Mouse (Mus musculus) CD4-positive, CD25-positive, alpha-beta regulatory T cell, adult 2 months (primary cell): ENCODE measurements at regions not wholly inside any gene's neighbourhood (a gene's known extent, or its start where the extent isn't known, plus 50 kb on each side); places are given as distances from the start of the nearest gene placed in this dataset.

ENCODE experiments used
- DNase-seq: peaks from one replicate; pipeline ENCODE4 v3.0.0-alpha.2; 2012; ENCODE audit warnings: low read depth, low spot score

- DNase-seq: no peak
Measured at GRCm38 (mm10) chr14:111971857-111972256, 297.0 kb downstream of the Slitrk5 start.

DNA sequence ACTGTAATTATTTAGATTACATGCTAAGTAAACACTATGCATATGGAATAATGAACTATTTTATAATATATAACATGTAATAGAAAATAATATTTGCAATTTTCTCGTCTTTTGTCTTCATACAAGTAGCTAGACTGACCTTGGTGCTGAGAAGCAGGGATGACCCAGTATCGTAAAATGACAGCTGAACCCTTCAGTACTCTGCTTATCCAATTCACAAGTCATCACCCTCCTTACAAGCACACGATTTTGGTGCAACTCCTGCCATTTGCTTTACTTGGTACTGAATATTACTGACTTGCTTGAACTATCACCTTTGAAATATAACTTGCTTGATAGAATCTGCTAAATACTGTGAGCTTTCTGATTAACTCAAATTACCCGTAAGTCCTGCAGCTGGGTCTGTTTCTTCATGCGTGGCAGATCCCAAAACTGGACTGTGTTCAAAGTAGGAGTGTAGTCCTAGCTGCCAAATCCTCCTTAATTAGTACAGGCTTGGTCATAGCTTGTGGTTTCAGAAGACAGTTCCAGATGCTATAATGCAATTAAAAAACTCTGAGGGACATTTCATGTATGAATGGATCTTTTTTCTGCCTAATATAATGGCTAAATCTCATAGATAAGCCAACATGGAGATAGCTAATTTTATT lies 321.0 kb downstream of the Slitrk5 start:
- no peak for DNase-seq

DNA sequence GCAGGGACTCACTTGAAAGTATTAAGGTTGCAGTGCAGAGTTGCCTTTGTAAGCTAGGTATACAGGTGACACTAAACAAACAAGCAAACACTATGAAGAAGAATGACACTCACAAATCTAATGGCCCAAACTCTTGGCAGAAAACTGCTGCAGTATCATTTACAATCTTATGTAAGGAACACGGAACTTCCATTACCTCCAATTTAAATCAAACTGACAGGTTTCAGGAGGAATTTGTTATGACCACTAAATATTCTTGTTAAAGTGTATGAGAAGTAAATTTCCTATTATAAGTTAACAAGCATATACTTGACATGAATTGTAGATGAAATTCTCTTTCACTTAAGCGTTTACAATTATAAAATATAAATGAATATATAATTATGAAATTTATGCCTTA lies 327.2 kb downstream of the Slitrk5 start:
- DNase-seq: no peak

DNA sequence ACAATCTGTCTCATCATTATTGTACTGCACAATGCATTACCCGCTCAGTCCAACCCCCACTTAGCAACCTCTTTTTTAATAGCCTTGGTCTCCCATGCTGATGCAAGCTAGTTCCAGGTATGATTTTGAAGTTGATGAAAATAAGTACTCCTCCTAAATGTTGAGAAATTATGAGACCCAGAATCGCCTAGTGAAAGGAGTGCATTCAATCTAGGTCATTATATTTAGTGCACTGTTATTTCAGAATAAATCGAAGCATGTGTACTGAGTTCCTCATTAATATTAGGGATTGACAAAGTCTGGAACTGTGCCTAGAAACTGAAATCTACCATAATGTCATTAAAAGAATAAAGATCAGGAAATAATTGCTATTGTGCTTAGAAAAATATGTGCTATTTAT lies 328.0 kb downstream of the Slitrk5 start:
- no peak for DNase-seq

DNA sequence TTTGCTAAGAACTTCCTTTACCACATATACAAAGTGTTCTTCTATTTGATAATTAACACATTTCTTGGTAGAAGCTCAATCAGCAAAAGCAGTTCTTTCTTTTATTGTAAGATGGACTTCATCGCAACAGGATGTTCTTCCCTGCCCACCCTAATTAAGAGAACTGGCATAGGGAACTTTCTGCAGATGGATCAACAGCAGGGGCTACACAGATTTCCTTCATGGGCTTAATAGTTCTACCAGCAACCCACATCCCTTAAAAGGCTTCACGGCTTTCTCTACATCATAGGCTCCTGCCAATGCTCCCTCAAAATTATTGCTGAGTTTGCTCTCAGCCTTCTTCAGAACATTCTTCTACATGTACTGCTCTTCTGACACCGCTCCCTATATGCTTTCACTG lies 333.8 kb downstream of the Slitrk5 start:
- DNase-seq: no peak

DNA sequence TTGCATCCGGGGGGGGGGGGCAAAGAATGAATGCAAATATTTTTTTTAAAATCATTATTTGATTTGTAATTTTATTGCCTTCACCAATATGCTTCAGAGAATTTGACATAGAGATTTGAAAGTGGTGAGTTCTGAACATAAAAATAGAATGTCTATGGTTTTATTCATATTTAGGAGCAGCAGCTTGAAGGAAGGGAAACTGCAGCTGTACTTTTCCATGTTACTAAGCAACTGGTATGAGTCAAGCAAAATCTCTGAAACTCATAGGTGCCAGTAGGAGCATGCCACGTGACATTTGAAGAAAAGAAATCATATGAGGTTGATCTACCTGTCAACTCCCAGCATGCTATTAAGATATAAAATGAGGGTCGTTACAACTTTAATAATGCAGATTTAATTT lies 354.4 kb downstream of the Slitrk5 start:
- DNase-seq: no peak

DNA sequence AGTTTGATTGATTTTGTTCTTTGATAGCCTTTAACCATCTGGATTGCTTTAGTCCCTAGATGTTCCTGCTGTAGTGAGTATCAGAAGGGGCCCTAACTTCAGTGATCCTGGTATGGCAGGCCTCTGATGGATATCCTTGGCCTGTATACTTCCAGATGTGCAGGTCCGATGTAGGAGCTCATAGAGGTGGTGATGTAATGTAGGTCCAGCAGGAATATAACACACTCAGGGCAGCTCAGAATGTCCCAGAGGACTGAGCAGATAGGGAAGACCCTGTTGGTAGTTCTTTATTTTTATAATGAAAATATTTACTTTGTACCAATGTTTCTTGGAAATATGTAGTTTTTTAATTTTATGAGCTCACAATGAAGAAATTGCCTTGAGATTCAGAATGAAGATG lies 400.2 kb downstream of the Slitrk5 start:
- DNase-seq: peak; percentile 1
